Mouse (Mus musculus): ENCODE data around the gene Foxg1.

DNA sequence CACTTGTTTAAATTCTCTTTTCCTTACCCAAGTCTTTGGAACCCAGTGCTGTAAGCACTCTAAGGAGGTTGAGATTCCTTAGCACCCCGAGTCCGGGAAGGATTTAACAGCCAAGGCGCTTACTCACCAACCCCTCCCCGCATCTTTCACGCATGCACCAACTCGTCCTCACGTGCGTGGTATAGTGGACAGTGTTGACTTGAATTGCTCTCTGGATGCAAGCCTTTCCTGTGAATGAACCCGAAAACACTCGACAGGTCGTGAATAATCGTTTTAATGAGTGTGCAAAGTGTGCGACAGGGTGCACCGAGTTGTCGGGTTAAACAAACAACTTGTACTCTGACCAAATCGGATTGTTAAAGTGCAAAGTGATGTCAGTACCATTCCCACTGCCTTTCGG, 12.4 kb downstream of the Foxg1 start:
- TF ChIP-seq CTCF (IDR thresholded peaks at IDR 0.05; ENCODE audit: low read depth) (no peak), EP300 (IDR thresholded peaks at IDR 0.05; ENCODE audit: low read depth) (no peak)

Data from liver, postnatal 0 days (tissue).